10 mouse cellular contexts compared by ENCODE assay signal in genomic region chr1:180428101-180428712, GRCm38 (mm10). TPM values are rescaled to one million over a fixed set of nuclear protein-coding genes. Genes with fewer than 3 reads are reported as not detected.
DNase-seq lines count a peak whose midpoint lies in the region; ATAC-seq and TF ChIP-seq lines count a peak whose summit lies in the region.
"Had no signal": no experiment of that assay in that cellular context is flagged by ENCODE, and none has a peak within 500 bp of the region (broad histone marks: within the 10 kb centered on the region; RNA-seq: fewer than 3 reads in every experiment).

No protein-coding gene starts in this region.

- peak; percentile 64 for DNase-seq in hindbrain, embryonic 10.5 days (ENCODE audit: low spot score)
- peak; percentile 78 for DNase-seq in CD4-positive helper T cell, adult 2 months (ENCODE audit: low read depth, low spot score)
- peak; percentile 79 for DNase-seq in adrenal gland, postnatal 10 days
- DNase-seq in embryonic facial prominence, embryonic 11.5 days (ENCODE audit: low spot score), result peak; percentile 84
- peak; percentile 89 for DNase-seq in kidney, postnatal 0 days (ENCODE audit: low spot score)
- peak; percentile 75 for DNase-seq in lung, postnatal 14 days

- 39% methylated on average over 9 of the region's 9 CpGs for whole genome bisulfite sequencing in hindbrain, embryonic 10.5 days
- 36% methylated on average over 9 of the region's 9 CpGs for WGBS in hindbrain, embryonic 13.5 days
- 34% methylated on average over 9 of the region's 9 CpGs for WGBS in embryonic facial prominence, embryonic 11.5 days
- WGBS in kidney, postnatal 0 days, result 22% methylated on average over 9 of the region's 9 CpGs
- WGBS in stomach, embryonic 15.5 days, result 13% methylated on average over 9 of the region's 9 CpGs

- no peak for ATAC-seq in hindbrain, embryonic 13.5 days (ENCODE audit: low FRiP score)
- no peak for ATAC-seq in embryonic facial prominence, embryonic 11.5 days (replicated peaks; ENCODE audit: insufficient number of reproducible peaks, low FRiP score, low TSS enrichment, low read depth)
- ATAC-seq in kidney, postnatal 0 days (replicated peaks; ENCODE audit: low FRiP score, low read depth), result no peak
- ATAC-seq in stomach, embryonic 15.5 days (ENCODE audit: insufficient read depth, low FRiP score, low read depth), result no peak

- H3K4me2 ChIP-seq in hindbrain, embryonic 13.5 days, result no peak overlapping the region
- H3K4me2 ChIP-seq in embryonic facial prominence, embryonic 11.5 days (ENCODE audit: low read depth, low read length), result no peak overlapping the region
- no peak overlapping the region for H3K4me2 ChIP-seq in kidney, postnatal 0 days (ENCODE audit: low read length)
- H3K4me2 ChIP-seq in stomach, embryonic 15.5 days, result no peak overlapping the region
- H3K4me2 ChIP-seq: neural tube, embryonic 13.5 days had no signal

- TF ChIP-seq CTCF in kidney, postnatal 0 days (IDR thresholded peaks at IDR 0.05; ENCODE audit: low read depth), result peak; percentile 97

- H3K36me3 ChIP-seq in hindbrain, embryonic 10.5 days, result no peaks in the 10 kb centered on the region
- no peaks in the 10 kb centered on the region for H3K36me3 ChIP-seq in hindbrain, embryonic 13.5 days
- no peaks in the 10 kb centered on the region for H3K36me3 ChIP-seq in embryonic facial prominence, embryonic 11.5 days (replicated peaks; ENCODE audit: control insufficient read depth, insufficient read depth, low read depth, low read length)
- H3K36me3 ChIP-seq in kidney, postnatal 0 days (ENCODE audit: insufficient read depth, low read length), result no peaks in the 10 kb centered on the region
- H3K36me3 ChIP-seq in stomach, embryonic 15.5 days, result no peaks in the 10 kb centered on the region
- H3K36me3 ChIP-seq: neural tube, embryonic 13.5 days had no signal

- no peak overlapping the region for H3K27ac ChIP-seq in hindbrain, embryonic 10.5 days
- H3K27ac ChIP-seq in hindbrain, embryonic 13.5 days, result no peak overlapping the region
- H3K27ac ChIP-seq in embryonic facial prominence, embryonic 11.5 days (replicated peaks; ENCODE audit: low read depth, low read length), result no peak overlapping the region
- no peak overlapping the region for H3K27ac ChIP-seq in kidney, postnatal 0 days
- peak overlapping the region; percentile 50 for H3K27ac ChIP-seq in stomach, embryonic 15.5 days
- H3K27ac ChIP-seq: neural tube, embryonic 13.5 days had no signal

- H3K4me1 ChIP-seq in hindbrain, embryonic 10.5 days (replicated peaks), result peaks cover 22% of the 10 kb centered on the region
- H3K4me1 ChIP-seq in hindbrain, embryonic 13.5 days (replicated peaks), result peaks cover 21% of the 10 kb centered on the region
- no peaks in the 10 kb centered on the region for H3K4me1 ChIP-seq in embryonic facial prominence, embryonic 11.5 days (ENCODE audit: control insufficient read depth, insufficient read depth, low read length)
- no peaks in the 10 kb centered on the region for H3K4me1 ChIP-seq in kidney, postnatal 0 days (replicated peaks; ENCODE audit: insufficient read depth, low read length)
- H3K4me1 ChIP-seq in stomach, embryonic 15.5 days, result peaks cover 15% of the 10 kb centered on the region

- H3K27me3 ChIP-seq in hindbrain, embryonic 10.5 days (ENCODE audit: insufficient read depth, poor library complexity, severe bottlenecking), result no peaks in the 10 kb centered on the region
- 0 out of 2 replicates have a peak, but pooled peaks cover 2% of the 10 kb centered on the region for H3K27me3 ChIP-seq in hindbrain, embryonic 13.5 days
- no peaks in the 10 kb centered on the region for H3K27me3 ChIP-seq in embryonic facial prominence, embryonic 11.5 days (ENCODE audit: control insufficient read depth, insufficient read depth, low read length)
- H3K27me3 ChIP-seq in kidney, postnatal 0 days (ENCODE audit: insufficient read depth, low read length), result no peaks in the 10 kb centered on the region
- H3K27me3 ChIP-seq in stomach, embryonic 15.5 days (replicated peaks), result peaks cover 3% of the 10 kb centered on the region; the same call in 1 of the 2 replicates
- H3K27me3 ChIP-seq: neural tube, embryonic 13.5 days had no signal

- H3K9me3 ChIP-seq in hindbrain, embryonic 10.5 days, result no peaks in the 10 kb centered on the region
- H3K9me3 ChIP-seq in hindbrain, embryonic 13.5 days, result no peaks in the 10 kb centered on the region
- H3K9me3 ChIP-seq in embryonic facial prominence, embryonic 11.5 days (replicated peaks; ENCODE audit: control insufficient read depth, low read length), result no peaks in the 10 kb centered on the region
- no peaks in the 10 kb centered on the region for H3K9me3 ChIP-seq in kidney, postnatal 0 days (replicated peaks; ENCODE audit: low read length)
- no peaks in the 10 kb centered on the region for H3K9me3 ChIP-seq in stomach, embryonic 15.5 days
- H3K9me3 ChIP-seq: neural tube, embryonic 13.5 days had no signal

- H3K4me3 ChIP-seq in hindbrain, embryonic 10.5 days, result no peak overlapping the region
- no peak overlapping the region for H3K4me3 ChIP-seq in hindbrain, embryonic 13.5 days
- H3K4me3 ChIP-seq in embryonic facial prominence, embryonic 11.5 days (ENCODE audit: low read depth, low read length), result no peak overlapping the region
- no peak overlapping the region for H3K4me3 ChIP-seq in kidney, postnatal 0 days (replicated peaks; ENCODE audit: low read depth, low read length)
- no peak overlapping the region for H3K4me3 ChIP-seq in stomach, embryonic 15.5 days (replicated peaks)
- H3K4me3 ChIP-seq: erythroblast, embryonic 14.5 days; neural tube, embryonic 13.5 days had no signal

- H3K9ac ChIP-seq in hindbrain, embryonic 13.5 days, result no peak overlapping the region
- no peak overlapping the region for H3K9ac ChIP-seq in embryonic facial prominence, embryonic 11.5 days (replicated peaks; ENCODE audit: low read length)
- H3K9ac ChIP-seq in kidney, postnatal 0 days (ENCODE audit: low read depth, low read length), result no peak overlapping the region
- no peak overlapping the region for H3K9ac ChIP-seq in stomach, embryonic 15.5 days
- H3K9ac ChIP-seq: neural tube, embryonic 13.5 days had no signal

RNA-seq across cellular contexts. Expression of gene Stum, which starts 55.1 kb away (rescaled TPM):
- polyA plus RNA-seq in hindbrain, embryonic 10.5 days (2016; fragmentation: Nextera tagmentation; extraction: Ambion mirVana), result 3.1 and 8.2 TPM in 2 replicates
- 4.3 and 5.1 TPM in 2 replicates for polyA plus RNA-seq in hindbrain, embryonic 13.5 days (2015; fragmentation: Nextera tagmentation; extraction: Ambion mirVana)
- 1 to 10 TPM; 1.1 to 1.5 TPM for total RNA-seq in adrenal gland, postnatal 10 days (2021)
- 1.3 and 1.4 TPM in 2 replicates for polyA plus RNA-seq in embryonic facial prominence, embryonic 11.5 days (2014; fragmentation: Nextera tagmentation; extraction: Ambion mirVana)
- polyA plus RNA-seq in kidney, postnatal 0 days (2015; fragmentation: Nextera tagmentation; extraction: Ambion mirVana), result 0.64 and 1.0 TPM in 2 replicates
- polyA plus RNA-seq in stomach, embryonic 15.5 days (2015; fragmentation: Nextera tagmentation; extraction: Ambion mirVana), result 1.6 and 2.0 TPM in 2 replicates
- polyA plus RNA-seq: erythroblast, embryonic 14.5 days had no signal
